Mouse (Mus musculus): Measurements from ENCODE around the gene Luzp2.

DNA sequence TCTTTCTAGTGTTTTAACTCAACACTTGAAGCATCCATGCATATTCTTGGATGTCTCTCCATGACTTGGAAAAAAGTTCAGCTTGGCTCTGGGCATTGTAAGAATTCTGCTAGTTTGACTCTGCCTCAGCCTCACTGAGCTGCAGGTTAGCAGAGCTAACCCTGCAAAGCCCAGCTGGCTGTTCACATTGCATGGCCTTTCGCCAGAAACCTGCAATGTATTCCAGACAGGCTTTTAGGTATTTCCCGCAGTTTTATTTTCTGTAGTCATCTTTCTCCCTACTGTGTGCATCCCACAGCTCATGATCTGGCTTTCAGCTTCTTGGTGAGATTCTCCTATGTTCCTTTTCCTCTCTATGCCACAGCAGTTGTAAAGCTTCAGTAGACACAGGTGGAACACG lies 6.5 kb upstream of the Luzp2 start:
- no peak for TF ChIP-seq CTCF (IDR thresholded peaks at IDR 0.05; ENCODE audit: insufficient read depth, low read depth, low read length)
- TF ChIP-seq POLR2A (IDR thresholded peaks at IDR 0.05; ENCODE audit: insufficient read depth, low read depth, low read length) = no peak

All from olfactory bulb, adult 2 months (tissue).